In genomic region chr13:58593129-58593528, GRCm38 (mm10) we compare ENCODE assay signal across 8 mouse cellular contexts. TPM values are rescaled to one million over a fixed set of nuclear protein-coding genes. Genes with fewer than 3 reads are reported as not detected.
A peak's percentile ranks its signal among the peaks of the same experiment; 100 is the strongest.
DNase-seq lines count a peak whose midpoint lies in the region; ATAC-seq and TF ChIP-seq lines count a peak whose summit lies in the region.

No protein-coding gene starts in this region.

- no peak for TF ChIP-seq EP300 in CH12.LX (IDR thresholded peaks at IDR 0.05; ENCODE audit: low read length)

- 39% methylated on average over 7 of the region's 7 CpGs for WGBS in forebrain, embryonic 14.5 days
- WGBS in forebrain, embryonic 16.5 days, result 34% methylated on average over 7 of the region's 7 CpGs
- 28% methylated on average over 7 of the region's 7 CpGs for WGBS in thymus, adult 2 months

- in situ Hi-C loops in CH12.LX (cut with MboI; ENCODE audit: low pct_ligation_motif_present, low pct_unique_long_range_greater_than_20kb, low sequenced_read_pairs), result no loop called here

- DNase-seq in forebrain, embryonic 14.5 days (ENCODE audit: low spot score), result peak; percentile 62
- DNase-seq in CH12.LX (ENCODE audit: extremely low read depth), result peak; percentile 46
- peak; percentile 10 for DNase-seq in c-Kit-positive CD71-positive TER-119-negative erythroid progenitor cells, embryonic 14.5 days (ENCODE audit: low read depth)
- peak; percentile 30 to 57 for DNase-seq in gastrocnemius, adult 8-10 months (ENCODE audit: low spot score in 2 of 2)
- DNase-seq in kidney, postnatal 14 days, result peak; percentile 47
- DNase-seq in thymus, adult 2 months, result peak; percentile 37

- H3K36me3 ChIP-seq in forebrain, embryonic 14.5 days (ENCODE audit: control insufficient read depth, insufficient read depth, low read length), result no peaks in the 10 kb centered on the region
- H3K36me3 ChIP-seq in forebrain, embryonic 16.5 days (ENCODE audit: control insufficient read depth, insufficient read depth), result no peaks in the 10 kb centered on the region
- no peaks in the 10 kb centered on the region for H3K36me3 ChIP-seq in CH12.LX (replicated peaks in 1 of 2; ENCODE audit: control insufficient read depth in 1 of 2, insufficient read depth in 1 of 2, low read length in 1 of 2)
- H3K36me3 ChIP-seq in thymus, adult 2 months (ENCODE audit: control insufficient read depth, insufficient read depth, low read length), result no peaks in the 10 kb centered on the region

- H3K27me3 ChIP-seq in forebrain, embryonic 14.5 days (replicated peaks; ENCODE audit: control insufficient read depth, insufficient read depth, low read length), result no peaks in the 10 kb centered on the region
- H3K27me3 ChIP-seq in forebrain, embryonic 16.5 days (replicated peaks; ENCODE audit: control insufficient read depth, insufficient read depth, low read length), result no peaks in the 10 kb centered on the region
- no peaks in the 10 kb centered on the region for H3K27me3 ChIP-seq in CH12.LX (replicated peaks)
- no peaks in the 10 kb centered on the region for H3K27me3 ChIP-seq in thymus, adult 2 months (ENCODE audit: control insufficient read depth, insufficient read depth, low read length)

- H3K4me3 ChIP-seq in forebrain, embryonic 14.5 days (ENCODE audit: low read depth, low read length), result no peak overlapping the region
- H3K4me3 ChIP-seq in forebrain, embryonic 16.5 days (replicated peaks; ENCODE audit: low read length), result no peak overlapping the region
- no peak overlapping the region for H3K4me3 ChIP-seq in CH12.LX (replicated peaks in 1 of 3; ENCODE audit: low read depth in 2 of 3, low read length in 2 of 3, poor library complexity in 1 of 3)
- no peak overlapping the region for H3K4me3 ChIP-seq in thymus, adult 2 months (ENCODE audit: control insufficient read depth, insufficient read depth, low read length)

- no peaks in the 10 kb centered on the region for H3K79me2 ChIP-seq in CH12.LX (replicated peaks; ENCODE audit: control insufficient read depth, extremely low read depth, insufficient read depth, poor library complexity, severe bottlenecking)

- H3K4me1 ChIP-seq in forebrain, embryonic 14.5 days (ENCODE audit: control insufficient read depth, insufficient read depth, low read length), result peaks cover 5% of the 10 kb centered on the region
- H3K4me1 ChIP-seq in forebrain, embryonic 16.5 days (replicated peaks; ENCODE audit: control insufficient read depth, insufficient read depth, low read length), result peaks cover 13% of the 10 kb centered on the region
- H3K4me1 ChIP-seq in CH12.LX (ENCODE audit: control insufficient read depth in 1 of 2, insufficient read depth in 2 of 2), result peaks cover 0 to 5% of the 10 kb centered on the region in 2 experiments; a peak in 2 of 4 replicates
- H3K4me1 ChIP-seq in thymus, adult 2 months (replicated peaks; ENCODE audit: control insufficient read depth, insufficient read depth, low read length), result no peaks in the 10 kb centered on the region

- H3K27ac ChIP-seq in forebrain, embryonic 14.5 days (ENCODE audit: low read depth, low read length), result no peak overlapping the region
- H3K27ac ChIP-seq in forebrain, embryonic 16.5 days (ENCODE audit: low read length), result no peak overlapping the region
- H3K27ac ChIP-seq in CH12.LX (ENCODE audit: insufficient read depth, low read depth), result no peak overlapping the region
- H3K27ac ChIP-seq in thymus, adult 2 months (ENCODE audit: control insufficient read depth, insufficient read depth, low read length), result no peak overlapping the region

- TF ChIP-seq CTCF in CH12.LX (conservative IDR thresholded peaks at IDR 0.05 in 1 of 2, IDR thresholded peaks at IDR 0.05 in 1 of 2; ENCODE audit: low read depth in 2 of 2, low read length in 2 of 2), result peak; percentile 26 to 34; a peak in 1 of 4 replicates
- TF ChIP-seq CTCF in thymus, adult 2 months (IDR thresholded peaks at IDR 0.05; ENCODE audit: borderline replicate concordance, control insufficient read depth, extremely low read depth, insufficient read depth, low read length, poor library complexity), result no peak

- H3K9me3 ChIP-seq in forebrain, embryonic 14.5 days (replicated peaks; ENCODE audit: control insufficient read depth, low read length), result no peaks in the 10 kb centered on the region
- H3K9me3 ChIP-seq in forebrain, embryonic 16.5 days (ENCODE audit: control insufficient read depth, low read length), result no peaks in the 10 kb centered on the region
- no peaks in the 10 kb centered on the region for H3K9me3 ChIP-seq in CH12.LX (replicated peaks; ENCODE audit: low read length)

- ATAC-seq in forebrain, embryonic 14.5 days, result no peak
- no peak for ATAC-seq in forebrain, embryonic 16.5 days
- peak; percentile 82 for ATAC-seq in megakaryocyte progenitor cell, adult 5-6 weeks (replicated peaks; ENCODE audit: poor library complexity)

- no peak overlapping the region for H3K9ac ChIP-seq in forebrain, embryonic 14.5 days (ENCODE audit: low read length)
- no peak overlapping the region for H3K9ac ChIP-seq in forebrain, embryonic 16.5 days (replicated peaks; ENCODE audit: low read depth, low read length)
- no peak overlapping the region for H3K9ac ChIP-seq in CH12.LX (ENCODE audit: insufficient read depth, low read depth)

- H3K4me2 ChIP-seq in forebrain, embryonic 14.5 days (ENCODE audit: low read length), result no peak overlapping the region
- H3K4me2 ChIP-seq in forebrain, embryonic 16.5 days (ENCODE audit: low read length), result no peak overlapping the region
- no peak overlapping the region for H3K4me2 ChIP-seq in CH12.LX (ENCODE audit: insufficient read depth, low read depth, poor library complexity, severe bottlenecking)

- TF ChIP-seq POLR2A in CH12.LX (IDR thresholded peaks at IDR 0.05; ENCODE audit: low read depth, low read length), result no peak
- TF ChIP-seq POLR2A in thymus, adult 2 months (IDR thresholded peaks at IDR 0.05; ENCODE audit: control insufficient read depth, extremely low read depth, insufficient read depth, low read length, poor library complexity), result no peak

- no peak for TF ChIP-seq RAD21 in CH12.LX (IDR thresholded peaks at IDR 0.05; ENCODE audit: low read depth, low read length)

- dilution Hi-C loops in CH12.LX (cut with MboI; ENCODE audit: extremely low pct_ligation_motif_present, extremely low pct_unique_long_range_greater_than_20kb, low sequenced_read_pairs), result no loop called here

TF ChIP-seq in CH12.LX, 34 proteins besides CTCF, POLR2A, EP300 and RAD21:
- TF ChIP-seq MAZ (IDR thresholded peaks at IDR 0.05; ENCODE audit: low read depth, low read length), result no peak
- no peak for TF ChIP-seq IRF4 (IDR thresholded peaks at IDR 0.05; ENCODE audit: low read depth, low read length)
- no peak for TF ChIP-seq E2F4 (IDR thresholded peaks at IDR 0.05; ENCODE audit: insufficient replicate concordance, low read depth, low read length)
- no peak for TF ChIP-seq UBTF (IDR thresholded peaks at IDR 0.05; ENCODE audit: low read depth, low read length)
- TF ChIP-seq ZNF384 (IDR thresholded peaks at IDR 0.05; ENCODE audit: low read depth, low read length), result no peak
- TF ChIP-seq MYC (IDR thresholded peaks at IDR 0.05; ENCODE audit: low read depth, low read length), result no peak
- TF ChIP-seq RCOR1 (conservative IDR thresholded peaks at IDR 0.05; ENCODE audit: low read depth, low read length), result no peak
- TF ChIP-seq JUN (IDR thresholded peaks at IDR 0.05; ENCODE audit: insufficient read depth, low read depth, low read length), result no peak
- TF ChIP-seq TBP (conservative IDR thresholded peaks at IDR 0.05; ENCODE audit: low read depth, low read length), result no peak

RNA-seq across cellular contexts. Expression of gene Slc28a3, which starts 17.5 kb away (rescaled TPM):
- polyA plus RNA-seq in forebrain, embryonic 14.5 days (2014; fragmentation: Nextera tagmentation; extraction: Ambion mirVana), result not detected in 2 replicates
- polyA plus RNA-seq in forebrain, embryonic 16.5 days (2015; fragmentation: Nextera tagmentation; extraction: Ambion mirVana), result not detected in 2 replicates
- not detected in 2 replicates for total RNA-seq in CH12.LX (2012; rRNA removed)
- total RNA-seq in CH12.LX (2014; rRNA removed), result not detected in 2 replicates
- polyA plus RNA-seq in CH12.LX (2012; ENCODE audit: insufficient read length, low read depth), result not detected in 2 replicates
- total RNA-seq in gastrocnemius, adult 8-10 months (2022), result not detected
- total RNA-seq in megakaryocyte progenitor cell, adult 5-6 weeks (2015), result not detected in 2 replicates
- total RNA-seq in megakaryocyte progenitor cell, adult 5-6 weeks (2017), result not detected in 2 replicates
- polyA plus RNA-seq in thymus, adult 2 months (2012; rRNA removed), result 0.07 and 0.09 TPM in 2 replicates

Comparison
In these comparisons a context has a peak if more than half of its experiments do, and no peak if none do; other contexts are left out.
1. DNase-seq: peak in every context shown above with its lines; median percentile 62 in forebrain, embryonic 14.5 days; 47 in kidney, postnatal 14 days; 46 in CH12.LX; 44 in gastrocnemius, adult 8-10 months; 37 in thymus, adult 2 months; 10 in c-Kit-positive CD71-positive TER-119-negative erythroid progenitor cells, embryonic 14.5 days.